Mouse (Mus musculus) left cerebral cortex, adult 9 months (tissue): ENCODE measurements at regions not wholly inside any gene's neighbourhood (a gene's known extent, or its start where the extent isn't known, plus 50 kb on each side); places are given as distances from the start of the nearest gene placed in this dataset.

Experiments
- DNase-seq, 2 experiments: peaks; one replicate each; pipeline ENCODE4 v3.0.0; 2022; ENCODE audit warnings: low spot score in 2 of 2

DNA sequence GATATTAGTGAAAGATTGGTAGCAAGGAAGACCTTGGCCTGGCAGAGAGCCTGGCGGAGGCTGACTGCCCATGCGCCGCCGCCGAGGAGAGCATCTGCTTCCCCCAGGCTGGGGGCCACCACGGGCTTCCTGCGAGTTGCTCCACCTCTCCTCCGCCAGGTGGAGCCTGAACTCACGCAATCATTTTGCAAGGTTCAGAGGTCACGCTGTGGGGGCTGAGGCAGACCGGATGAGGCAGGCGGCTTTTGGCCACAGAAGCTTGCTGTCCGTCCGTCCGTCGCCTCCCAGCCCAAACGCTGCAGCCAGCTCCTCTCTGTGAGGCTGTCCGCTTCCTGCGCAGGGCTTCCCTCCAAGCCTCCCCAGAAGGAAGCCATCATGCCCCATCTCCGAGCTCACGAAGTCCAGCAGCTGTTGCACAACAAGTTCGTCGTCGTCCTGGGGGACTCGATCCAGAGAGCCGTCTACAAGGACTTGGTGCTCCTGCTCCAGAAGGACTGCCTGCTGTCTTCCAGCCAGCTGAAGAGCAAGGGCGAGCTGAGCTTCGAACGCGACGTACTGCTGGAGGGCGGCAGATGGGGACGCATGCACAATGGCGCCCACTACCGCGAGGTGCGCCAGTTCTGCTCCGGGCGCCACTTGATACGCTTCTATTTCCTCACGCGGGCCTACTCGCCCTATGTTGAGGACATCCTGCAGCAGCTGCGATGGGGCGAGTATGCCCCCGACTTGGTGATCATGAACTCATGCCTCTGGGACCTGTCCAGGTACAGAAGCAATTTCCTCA lies 269.3 kb upstream of the Erbb4 start:
- no peak for DNase-seq

DNA sequence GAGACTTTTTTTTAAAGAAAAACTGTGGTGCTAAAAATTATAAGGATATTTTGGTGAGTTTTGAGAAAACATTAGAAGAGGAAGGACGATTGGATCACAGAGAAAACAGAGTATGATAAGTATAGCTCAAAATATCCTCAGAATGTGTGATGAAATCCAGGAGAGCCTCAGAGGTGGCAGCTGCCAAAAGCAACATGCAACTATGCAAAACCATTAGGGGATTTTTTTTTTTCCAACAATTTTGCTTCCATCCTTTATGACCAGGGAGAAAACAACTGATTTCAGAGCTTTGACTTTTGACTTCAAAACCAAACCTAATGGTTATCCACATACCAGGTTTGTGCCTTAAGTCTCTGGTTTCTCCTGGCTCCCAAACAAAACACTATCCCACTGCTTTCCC lies 267.4 kb upstream of the Erbb4 start:
- DNase-seq: no peak

DNA sequence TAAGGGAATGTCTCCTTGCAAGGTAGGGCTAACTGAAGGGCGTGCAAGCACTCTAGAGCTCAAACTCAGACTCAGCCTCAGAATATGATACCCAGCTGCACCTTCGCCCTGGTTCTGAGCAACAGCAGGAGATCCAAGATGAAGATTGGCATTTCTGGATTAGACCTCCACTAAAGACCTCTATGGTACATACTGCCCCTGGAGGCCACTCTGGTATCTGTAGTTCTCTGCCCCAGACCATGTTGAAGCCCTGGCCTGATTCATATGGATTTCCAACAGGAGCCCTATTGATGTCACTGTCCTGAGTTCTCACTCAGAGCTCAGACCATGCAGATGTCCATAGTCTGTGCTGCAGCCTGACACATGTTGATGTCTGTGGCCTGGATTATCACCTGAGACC lies 262.2 kb upstream of the Erbb4 start:
- DNase-seq: no peak

DNA sequence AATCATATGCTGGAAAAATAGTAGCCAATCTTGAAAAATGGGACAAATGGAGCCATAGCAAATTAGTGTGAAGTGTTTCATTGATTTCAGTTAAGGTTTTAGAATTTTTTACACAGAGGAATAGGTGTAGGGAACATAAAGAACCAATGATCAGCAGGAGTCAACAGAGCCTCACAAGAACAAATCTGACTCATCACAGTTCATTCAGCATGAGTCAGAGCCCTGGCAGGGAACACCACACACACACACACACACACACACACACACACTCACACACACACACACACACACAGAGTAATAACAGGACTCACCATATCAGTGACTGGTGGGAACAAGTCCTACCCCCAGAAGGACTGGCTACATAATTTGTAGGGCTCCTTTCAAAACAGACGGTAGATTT lies 259.7 kb upstream of the Erbb4 start:
- DNase-seq: no peak

DNA sequence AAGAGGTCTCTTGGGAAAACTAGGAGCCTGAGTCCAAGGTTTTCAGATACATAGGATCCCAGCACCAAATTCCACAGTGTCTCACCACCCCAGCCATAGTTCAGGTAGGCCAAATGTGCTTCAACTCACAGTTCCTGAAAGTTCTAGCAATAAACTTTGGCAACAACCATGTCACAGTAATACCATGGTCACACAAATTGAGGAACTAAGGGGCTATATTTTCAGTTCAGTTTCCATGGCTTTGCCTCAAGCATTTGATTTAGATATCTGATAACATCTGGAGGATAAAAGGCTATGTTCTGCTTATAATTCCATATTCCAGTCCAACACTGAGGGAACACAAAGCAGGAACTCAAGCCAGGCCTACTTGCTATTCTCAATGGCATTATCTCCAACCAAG lies 256.2 kb upstream of the Erbb4 start:
- no peak for DNase-seq

DNA sequence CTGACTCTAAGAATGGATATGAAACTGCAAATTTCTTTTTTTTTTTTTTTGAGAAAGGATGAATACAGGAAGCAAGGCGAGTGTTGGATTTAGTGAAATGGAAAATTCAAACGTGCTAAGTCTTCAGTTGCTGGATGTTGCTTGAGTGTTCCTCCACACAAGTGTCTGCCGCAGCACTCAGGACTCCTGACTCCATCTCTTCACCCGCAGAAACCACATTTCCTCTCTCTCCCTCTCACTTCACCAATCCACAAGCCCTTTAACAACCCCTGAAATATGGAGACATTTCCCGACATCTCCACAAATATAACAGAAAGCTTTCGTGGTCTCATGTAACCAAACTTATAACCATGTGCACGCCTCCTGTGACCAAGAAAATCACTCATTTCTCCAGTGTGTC lies 249.7 kb upstream of the Erbb4 start:
- no peak for DNase-seq

DNA sequence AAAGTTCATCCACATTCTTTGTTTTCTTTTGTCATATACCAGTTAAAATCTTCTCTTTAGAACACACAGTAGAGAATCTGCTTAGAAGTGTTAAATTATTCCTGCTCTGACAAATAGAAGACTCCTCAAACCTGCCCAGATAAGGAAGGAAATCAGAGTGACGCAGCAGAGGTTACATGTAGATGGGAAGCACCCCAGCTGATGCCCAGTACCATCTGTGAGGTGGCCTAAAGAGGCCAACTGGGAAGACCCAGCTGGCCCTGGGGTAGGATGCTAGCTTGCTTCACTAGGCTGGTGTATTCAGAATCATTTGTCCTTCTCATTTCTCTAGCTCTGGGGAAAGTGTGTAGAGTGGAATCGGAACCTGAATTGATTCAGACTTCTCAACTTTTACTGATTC lies 242.6 kb upstream of the Erbb4 start:
- no peak for DNase-seq

DNA sequence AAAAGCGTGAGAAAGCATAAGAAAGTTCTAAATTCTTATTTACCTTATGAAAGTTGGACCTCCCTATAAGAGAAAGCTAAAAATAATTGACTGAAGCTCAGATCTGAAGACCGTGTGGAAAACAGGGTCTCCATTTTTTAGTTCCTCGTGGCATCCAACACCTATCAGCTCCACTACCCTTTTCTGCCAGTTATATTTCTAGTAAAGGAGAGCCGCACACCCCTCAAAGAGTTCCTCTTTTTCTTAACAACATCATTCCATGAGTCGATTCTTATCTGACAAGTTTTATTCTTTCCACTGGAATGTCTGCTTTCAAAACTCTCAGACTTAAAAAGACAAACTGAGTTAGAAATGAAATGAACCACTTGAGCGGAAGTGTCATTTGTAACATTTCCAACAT lies 242.0 kb upstream of the Erbb4 start:
- DNase-seq: no peak

DNA sequence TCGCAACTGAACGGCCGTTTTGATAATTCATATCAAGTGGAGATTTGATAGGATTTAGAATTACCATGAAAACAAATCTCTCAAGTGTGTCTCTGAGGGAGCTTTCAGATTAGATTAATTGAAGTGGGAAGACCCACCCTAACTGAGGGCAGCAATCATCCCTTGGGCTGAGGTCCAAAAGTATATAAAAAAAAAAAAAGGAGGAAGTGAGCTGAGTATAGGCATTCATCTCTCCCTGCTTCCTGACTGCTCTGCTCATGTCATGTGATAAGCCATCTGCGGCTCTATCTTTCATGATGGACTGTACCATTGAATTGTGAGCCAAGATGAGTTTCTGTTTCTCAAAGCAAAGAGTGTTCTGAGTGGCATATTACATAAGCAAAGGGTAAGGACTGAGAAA lies 234.2 kb upstream of the Erbb4 start:
- DNase-seq: no peak

DNA sequence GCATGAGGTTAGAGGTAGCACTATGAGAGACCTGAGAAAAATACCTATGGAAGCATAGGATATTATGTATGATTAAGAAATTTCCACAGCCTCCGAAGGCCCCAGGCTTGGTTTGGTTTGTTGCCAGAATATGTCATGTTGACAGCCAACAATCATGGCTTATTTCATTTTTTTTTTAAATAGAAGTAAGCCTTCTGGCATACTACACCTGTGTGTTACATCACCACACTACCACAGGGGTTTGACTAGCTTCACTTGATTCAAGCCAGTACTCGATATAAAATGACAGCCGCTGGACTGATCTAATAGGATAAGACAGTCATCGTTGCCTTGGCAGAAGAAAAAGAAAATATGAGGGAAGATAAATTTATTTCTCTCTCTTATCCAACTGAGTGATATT lies 232.6 kb upstream of the Erbb4 start:
- DNase-seq: no peak

DNA sequence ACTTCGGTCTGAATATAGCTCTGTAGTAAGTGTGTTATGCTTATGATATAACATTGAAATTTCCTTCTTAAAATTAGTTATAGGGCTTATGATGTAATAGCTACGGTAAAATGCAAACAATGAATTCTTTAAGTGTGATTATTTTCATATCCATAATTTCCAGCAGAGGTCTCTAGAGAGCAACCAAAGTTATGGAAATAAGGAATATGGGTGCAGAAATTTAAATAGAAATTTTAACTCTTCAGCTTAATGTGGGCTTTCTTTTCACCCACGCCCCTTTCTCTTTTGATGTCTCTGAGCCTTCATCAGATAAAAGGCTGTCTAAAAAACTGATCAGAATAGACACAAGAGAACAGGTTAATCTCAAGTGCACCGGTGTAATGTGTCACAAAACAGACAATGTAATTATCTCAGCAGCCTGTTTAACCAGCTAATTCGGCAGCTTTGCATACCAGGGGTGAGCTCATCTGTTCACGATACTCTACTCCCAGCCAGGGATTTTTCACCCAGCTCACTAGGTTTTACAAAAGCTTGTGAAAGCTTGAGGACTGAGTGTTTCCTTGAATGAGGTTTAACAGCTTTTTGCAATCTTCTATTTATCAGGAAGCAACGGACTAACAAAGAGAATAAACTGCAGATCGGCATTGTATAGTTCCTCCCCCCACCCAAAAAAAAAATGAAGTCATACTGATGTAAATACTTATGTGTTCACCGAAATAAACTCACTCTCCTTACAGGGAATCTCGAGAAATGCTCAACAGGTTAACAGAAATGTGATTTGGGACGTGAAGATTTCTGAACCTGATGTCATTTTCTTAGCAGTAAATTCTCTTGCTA lies 223.8 kb upstream of the Erbb4 start:
- peak; percentile 4 to 28 for DNase-seq

DNA sequence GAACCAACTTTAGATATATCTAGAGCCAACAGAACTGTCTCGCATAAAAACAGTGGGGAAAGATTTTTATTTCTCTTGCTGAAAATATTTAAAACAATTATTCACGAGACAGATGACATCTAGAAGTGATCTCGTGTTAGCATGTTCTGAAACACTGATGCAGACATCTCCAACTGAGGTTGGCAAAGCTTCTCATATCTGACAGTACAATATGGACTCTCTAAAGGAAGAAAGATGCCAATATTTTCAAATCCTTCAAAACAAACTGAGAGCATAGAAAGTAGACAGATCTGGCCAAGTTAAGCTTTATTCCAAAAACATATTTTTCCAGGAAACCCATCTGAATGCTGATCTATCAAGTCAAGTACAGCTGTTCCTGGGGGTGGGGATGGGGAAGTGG lies 221.5 kb upstream of the Erbb4 start:
- DNase-seq: no peak

DNA sequence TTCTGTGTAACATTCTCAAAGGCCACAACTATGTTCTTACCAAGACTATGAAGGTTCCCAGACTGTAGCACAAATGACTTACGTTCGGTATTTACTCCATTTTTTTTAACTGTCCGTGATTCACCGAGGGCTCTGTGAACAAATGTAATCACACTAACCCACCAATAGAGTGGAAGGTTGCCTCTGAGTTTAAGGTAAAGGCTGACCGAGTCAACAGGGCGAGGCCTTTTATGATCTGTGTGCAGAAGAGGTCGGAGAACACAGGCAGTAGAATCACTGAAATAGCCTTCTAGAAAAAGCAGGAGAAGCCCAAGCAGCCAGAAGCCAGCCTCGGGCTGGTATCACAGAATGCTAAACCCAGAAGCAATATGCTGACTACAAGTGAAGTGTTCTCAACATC lies 218.9 kb upstream of the Erbb4 start:
- DNase-seq: no peak

DNA sequence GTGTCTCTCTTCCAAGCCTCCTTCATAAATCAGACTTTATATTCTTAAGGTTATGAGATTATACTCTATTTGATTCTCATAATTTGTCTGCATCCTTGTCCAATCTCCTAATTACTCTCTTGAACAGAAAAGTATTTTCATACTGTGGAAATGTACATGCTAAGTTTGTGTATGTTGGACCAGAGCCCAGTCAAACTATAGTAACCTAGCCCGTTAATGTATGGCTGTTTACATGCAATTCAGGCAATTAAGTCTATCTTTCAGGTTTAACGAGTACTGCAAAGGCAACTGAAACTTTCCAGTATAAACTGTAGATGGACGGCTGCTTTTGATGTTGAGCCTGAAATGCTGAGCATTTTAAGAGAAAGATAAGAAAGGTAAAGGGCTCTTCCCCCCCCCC lies 211.7 kb upstream of the Erbb4 start:
- no peak for DNase-seq

DNA sequence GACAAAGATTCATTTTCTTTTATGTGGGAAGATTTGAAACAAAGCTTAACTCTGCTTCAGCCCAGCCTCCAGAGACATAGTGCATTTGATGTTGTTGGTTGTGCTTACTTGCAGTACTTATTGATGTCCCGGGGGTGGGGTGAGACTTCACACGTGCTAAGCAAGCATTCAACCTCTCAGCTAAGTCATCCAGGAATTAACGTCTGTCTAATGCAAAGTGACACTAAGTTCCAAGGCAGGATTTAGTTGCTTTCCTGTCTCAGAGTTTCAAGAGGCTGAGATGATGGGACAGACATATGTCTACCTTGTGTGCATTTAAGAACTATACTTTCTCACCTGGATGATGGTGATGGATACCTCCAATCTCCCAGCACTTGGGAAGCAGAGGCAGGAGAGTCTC lies 189.0 kb upstream of the Erbb4 start:
- no peak for DNase-seq

DNA sequence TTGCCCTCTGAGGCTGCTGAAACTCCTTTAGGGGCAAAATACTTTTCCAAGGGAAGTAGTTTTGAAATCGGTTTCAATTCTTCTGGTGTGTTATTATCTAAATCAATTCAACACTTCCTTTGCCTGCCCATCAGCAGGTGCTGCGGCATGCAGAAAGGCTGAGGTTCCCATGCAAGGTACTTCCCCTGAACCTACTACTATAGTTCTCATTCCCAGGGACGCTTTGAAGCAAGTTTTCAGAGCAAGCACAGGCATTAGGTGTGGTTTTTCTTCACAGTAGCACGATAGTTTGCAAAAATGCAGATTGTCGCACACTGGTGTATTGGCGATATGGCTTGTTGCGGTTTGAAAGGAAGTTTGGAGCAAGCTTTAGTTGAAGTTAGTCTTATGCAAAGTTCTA lies 183.5 kb upstream of the Erbb4 start:
- DNase-seq: no peak

DNA sequence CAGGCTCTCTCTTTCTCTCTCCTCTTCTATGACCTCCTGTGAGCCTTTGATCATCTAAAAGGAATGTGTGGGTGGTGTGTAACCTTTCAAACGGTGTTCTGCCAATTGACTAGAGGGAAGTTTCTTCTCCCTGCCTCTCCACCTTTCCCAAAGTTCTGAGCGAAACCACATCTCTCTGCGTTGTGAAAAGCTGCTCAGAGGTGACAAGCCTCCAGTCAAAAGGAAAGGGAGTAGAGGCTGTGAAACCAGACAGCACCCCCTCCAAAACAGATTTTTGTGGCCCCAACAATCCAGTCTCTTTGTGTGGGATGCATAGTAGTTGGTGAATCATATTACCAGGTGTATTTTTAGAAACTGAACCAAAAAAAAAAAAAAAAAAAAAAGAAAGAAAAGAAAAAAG lies 178.5 kb upstream of the Erbb4 start:
- DNase-seq: no peak

DNA sequence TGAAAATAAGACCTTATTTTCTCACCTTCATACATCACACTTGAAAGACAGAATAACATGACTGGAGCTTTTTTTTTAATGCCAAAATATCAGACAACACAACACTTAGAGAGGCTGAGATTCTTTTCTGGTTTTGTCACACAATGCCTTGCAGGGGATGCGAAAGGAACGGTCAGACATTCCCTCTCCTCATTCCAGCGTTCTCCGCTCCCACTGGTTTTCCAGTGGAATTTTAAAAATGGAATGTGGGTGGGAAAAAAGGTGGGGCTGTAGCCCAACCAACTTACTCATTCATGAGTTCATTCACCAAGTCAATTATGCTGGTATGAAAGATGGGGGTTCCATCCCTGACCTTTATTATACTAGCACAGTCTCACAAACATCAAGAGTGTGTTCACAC lies 169.6 kb upstream of the Erbb4 start:
- no peak for DNase-seq

DNA sequence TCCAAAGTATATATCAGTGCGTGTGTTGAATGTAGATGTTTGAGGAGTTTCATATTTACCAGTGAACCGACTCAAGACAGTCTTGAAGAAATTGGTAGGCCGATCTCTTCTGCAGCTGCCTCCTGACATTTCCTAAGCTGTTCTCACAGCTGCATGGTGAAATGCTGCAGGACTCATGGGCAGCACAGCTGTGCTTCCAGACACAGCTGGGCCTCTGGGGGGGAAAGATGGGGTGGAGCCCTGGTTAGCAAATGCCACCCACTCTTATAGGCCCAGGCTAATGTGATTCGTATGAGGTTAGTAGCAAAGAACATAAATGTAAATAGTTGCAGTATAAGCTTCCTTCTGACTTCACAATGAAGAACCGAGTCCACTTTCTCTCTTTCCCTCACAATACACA lies 139.8 kb upstream of the Erbb4 start:
- no peak for DNase-seq

DNA sequence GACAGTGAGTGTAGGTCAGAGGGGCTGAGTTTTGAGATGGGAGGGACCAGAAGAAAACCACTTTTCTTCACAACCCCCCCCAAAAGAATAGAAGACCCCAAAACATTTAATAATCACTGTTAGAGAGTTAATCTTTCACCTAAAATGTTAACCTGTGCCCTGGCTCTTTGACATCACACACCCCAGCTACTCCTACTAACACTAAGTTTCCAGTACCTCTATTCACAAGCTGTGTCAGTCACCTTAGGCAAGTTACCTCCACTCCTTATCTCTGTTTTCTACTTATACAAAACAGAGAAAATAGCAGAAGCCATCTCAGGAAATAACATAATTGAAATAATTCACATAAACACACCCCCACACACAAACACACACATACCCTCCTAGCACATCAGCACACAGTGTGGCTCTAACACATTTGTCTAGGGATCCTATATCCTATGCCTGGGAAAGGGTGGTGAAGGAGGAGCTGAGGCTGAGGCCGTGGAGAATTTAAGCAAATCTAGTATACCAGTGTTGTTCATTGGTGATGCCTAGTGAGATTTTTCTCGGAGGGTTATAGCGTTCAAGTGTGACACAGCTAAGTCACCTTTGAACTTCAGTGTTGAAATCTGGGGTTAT lies 134.5 kb upstream of the Erbb4 start:
- DNase-seq: no peak

DNA sequence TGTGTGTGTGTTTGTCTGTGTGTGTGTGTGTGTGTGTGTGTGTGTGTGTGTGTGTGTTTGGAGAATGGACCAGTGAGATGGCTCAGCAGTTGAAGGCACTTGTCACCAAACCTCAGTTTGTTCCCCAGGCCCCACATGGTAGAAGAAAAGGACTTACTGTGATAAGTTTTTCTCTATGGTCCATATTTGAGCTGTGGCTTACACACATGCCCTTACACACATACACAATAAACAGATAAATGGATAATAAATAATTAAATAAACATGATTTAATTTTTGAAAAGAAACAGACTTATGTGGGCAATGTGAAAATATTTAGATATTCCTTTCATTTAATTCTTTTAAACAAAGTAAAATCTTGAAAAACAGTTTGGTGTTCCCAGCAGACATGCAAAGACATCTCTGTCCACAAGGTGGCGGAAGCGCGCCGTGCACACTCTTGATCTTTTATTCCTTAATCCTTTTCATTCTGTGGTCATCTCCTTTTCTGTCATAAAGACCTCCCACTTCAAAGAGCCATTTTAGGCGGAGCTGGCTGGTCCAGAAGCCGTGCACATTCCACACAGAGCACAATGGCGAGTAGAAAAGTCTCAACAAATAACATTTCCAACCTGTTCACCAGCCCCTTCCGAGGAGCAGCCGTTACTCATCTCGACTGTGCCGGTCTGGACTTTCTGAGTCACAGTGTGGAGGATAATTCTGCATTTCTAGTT lies 133.8 kb upstream of the Erbb4 start:
- DNase-seq: peak; percentile 11 to 62

DNA sequence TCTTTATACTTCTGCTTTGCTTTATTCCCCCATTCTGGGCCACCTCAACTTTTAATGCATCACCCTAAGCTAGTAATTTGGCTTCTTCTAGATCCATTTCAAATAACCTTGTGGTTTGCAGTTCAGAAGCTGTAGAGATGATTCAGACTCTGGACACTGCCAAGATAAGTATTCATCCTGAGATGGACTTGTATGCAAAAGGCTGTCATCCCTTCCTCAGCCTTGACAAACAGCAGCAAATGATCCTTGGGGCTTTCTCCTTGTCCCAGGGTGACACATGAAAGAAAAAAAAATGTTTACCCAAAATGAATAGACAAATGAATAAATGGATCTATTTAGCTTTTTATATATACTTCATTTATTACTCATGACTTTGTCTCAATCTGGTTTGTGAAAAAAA lies 120.0 kb upstream of the Erbb4 start:
- no peak for DNase-seq
